Mouse (Mus musculus) liver, postnatal 0 days (tissue): ENCODE measurements around the gene Txndc16.

Source experiments
- CTCF ChIP-seq: sonication (generic); IDR thresholded peaks from 2 replicates; pipeline ENCODE4 v1.5.1; 2016; ENCODE audit warnings: antibody characterized with exemption, low read depth
- EP300 ChIP-seq: IDR thresholded peaks from 2 replicates; pipeline ENCODE4 v1.6.1; 2016; ENCODE audit warnings: antibody characterized with exemption, low read depth, mild to moderate bottlenecking

DNA sequence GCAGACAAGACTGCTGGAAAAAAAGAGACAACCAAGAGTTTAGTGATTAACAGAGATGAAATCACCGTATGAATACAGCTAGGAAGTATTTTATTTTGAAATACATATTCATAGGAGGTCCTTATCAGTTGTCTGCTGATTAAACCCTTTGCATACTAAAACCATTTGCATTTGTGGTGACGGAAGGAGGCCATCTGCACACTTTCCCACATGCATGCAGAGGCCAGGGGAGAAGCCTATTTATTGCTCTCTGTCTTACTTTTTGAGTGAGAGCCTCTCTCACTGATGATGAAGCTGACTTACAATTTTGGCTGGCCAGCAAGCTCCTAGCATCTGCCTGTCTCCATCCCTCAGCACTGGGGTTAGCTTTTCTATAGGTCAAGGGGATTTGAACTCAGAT lies 84.2 kb downstream of the Txndc16 start:
- TF ChIP-seq CTCF: no peak
- TF ChIP-seq EP300: no peak
